Mouse (Mus musculus): Measurements from ENCODE around the gene Klhl2.

DNA sequence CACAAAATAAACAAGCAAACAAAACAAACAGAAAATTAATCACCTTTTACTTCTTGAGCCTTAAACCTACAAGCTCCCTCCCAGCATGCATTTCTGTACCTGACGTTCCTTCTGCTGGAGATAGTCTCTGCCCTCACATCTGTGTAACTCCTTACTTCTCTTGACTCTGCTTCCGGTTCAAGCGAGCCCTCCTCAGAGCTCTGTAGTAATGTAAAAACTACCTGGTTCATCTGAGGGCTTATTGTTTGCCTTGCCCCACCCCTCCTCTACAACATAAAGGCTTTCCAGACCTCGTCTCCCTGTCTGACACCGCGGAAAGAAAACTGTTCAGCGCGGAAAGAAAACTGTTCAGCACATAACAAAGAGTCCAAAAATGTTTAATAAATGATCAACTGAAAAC lies 50.5 kb downstream of the Klhl2 start:
- TF ChIP-seq POLR2A (IDR thresholded peaks at IDR 0.05; ENCODE audit: low read depth, low read length) (no peak), CTCF (IDR thresholded peaks at IDR 0.05; ENCODE audit: extremely low read depth, insufficient read depth, insufficient read length, insufficient replicate concordance) (no peak)

All from spleen, adult 2 months (tissue).